Mouse (Mus musculus): ENCODE data around the gene Mindy4b-ps. TPM values are rescaled to one million over a fixed set of nuclear protein-coding genes. Genes with fewer than 3 reads are reported as not detected.
"Not testable (repeated sequence)": the region's sequence is repeated elsewhere in the genome, so short reads cannot be mapped to it uniquely, and the experiment has no call there.

Gene Mindy4b-ps
- 1 to 10 TPM; 1.5 to 1.8 TPM for total RNA-seq (2021)

GRCm38 (mm10) chr3:58822211-58822610 lies at the start of gene Mindy4b-ps:
TSS of gene Mindy4b-ps (minus strand) at chr3:58822311.
- no peak for DNase-seq (ENCODE audit: low spot score in 2 of 2)
- intact Hi-C loops (cut with DNase I) = no loop called here

DNA sequence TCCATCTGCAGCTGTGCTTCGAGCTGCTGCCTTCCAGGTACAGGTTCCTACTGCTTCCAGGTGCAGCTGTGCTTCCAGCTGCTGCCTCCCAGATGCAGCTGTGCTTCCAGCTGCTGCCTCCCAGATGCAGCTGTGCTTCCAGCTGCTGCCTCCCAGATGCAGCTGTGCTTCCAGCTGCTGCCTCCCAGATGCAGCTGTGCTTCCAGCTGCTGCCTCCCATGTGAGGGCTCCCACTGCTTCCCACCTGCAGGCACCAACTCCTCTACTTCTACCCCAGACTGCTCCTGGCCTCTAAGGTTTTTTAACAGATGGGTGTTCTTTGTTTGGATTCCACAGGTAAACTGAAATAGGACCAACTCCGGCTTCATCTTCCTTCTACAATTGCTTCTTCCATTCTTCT lies 49.8 kb upstream of the Mindy4b-ps start:
- intact Hi-C loops (cut with DNase I); DNase-seq (ENCODE audit: low spot score in 2 of 2): not testable (repeated sequence)

DNA sequence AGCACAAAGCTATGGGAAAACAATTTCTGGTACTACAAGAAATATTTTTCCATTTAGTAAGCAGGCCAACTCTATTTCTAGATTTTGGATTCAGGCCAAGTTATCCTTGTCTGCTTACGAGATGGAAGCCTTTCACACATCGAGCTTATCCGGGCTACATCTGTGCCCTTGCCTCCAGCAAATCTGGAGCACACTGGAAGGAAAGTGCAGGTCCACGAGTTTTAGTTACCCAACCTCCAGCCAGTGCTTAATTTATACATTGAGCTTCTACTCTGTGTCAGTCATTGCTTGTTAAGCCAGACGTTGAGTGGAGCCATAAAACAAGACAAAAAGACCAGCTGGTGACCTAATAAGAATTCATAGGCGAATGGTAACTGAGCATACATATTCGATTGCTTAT lies 43.6 kb upstream of the Mindy4b-ps start:
- intact Hi-C loops (cut with DNase I) = no loop called here
- DNase-seq (ENCODE audit: low spot score in 2 of 2) = peak in 1 of 2 experiments; percentile 17

- intact Hi-C loops (cut with DNase I) = no loop called here
- no peak for DNase-seq (ENCODE audit: low spot score in 2 of 2)
Measured at GRCm38 (mm10) chr3:58862976-58863375, 40.9 kb upstream of the Mindy4b-ps start.

DNA sequence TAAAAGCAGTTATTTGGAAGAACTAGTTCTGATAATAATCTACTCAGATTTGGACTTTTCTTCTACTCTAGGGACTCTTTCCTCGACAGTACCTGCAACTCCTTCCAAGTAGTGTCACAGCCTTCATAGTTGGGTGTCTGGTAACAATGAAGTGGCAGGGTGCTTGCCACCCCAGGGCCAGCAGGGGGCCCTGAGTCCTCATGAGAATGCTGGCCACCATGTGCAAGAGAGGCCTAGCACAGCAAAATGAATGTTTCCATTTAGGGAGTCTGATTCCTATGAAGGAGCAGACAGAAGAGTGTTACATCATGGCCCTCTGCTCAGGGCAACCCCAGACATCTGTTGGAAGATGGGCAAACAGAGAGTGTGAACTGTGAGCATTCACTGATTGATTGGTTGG lies 21.3 kb upstream of the Mindy4b-ps start:
- DNase-seq (ENCODE audit: low spot score in 2 of 2) = peak in 1 of 2 experiments; percentile 23
- intact Hi-C loops (cut with DNase I) = loop anchor here (10.0 kb wide), 1 partner anchor 211 kb away; no protein-coding TSS in a partner anchor

GRCm38 (mm10) chr3:58833442-58834160 lies 11.5 kb upstream of the Mindy4b-ps start:
- intact Hi-C loops (cut with DNase I) = no loop called here
- no peak for DNase-seq (ENCODE audit: low spot score in 2 of 2)

- no peak for DNase-seq (ENCODE audit: low spot score in 2 of 2)
- intact Hi-C loops (cut with DNase I) = no loop called here
Measured at GRCm38 (mm10) chr3:58832888-58833287, 10.8 kb upstream of the Mindy4b-ps start.

DNA sequence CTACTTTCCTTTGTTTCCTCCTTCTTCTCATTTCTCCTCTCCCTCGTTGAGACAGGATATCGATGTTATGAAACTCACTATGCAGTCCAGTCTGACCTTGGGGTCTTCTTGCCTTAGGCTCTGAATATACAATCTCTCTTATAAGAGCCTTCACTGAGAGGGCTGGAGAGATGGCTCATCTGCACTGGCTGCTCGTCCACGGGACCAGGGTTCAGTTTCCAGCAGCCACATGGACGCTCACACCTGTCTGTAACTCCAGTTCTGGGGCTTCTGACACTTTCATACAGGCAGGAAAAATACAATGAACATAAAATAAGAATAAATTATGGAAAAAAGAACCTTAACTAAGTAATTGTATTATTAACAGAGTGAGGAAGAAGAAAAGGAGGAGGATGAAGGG lies 9.5 kb upstream of the Mindy4b-ps start:
- intact Hi-C loops (cut with DNase I) = no loop called here
- no peak for DNase-seq (ENCODE audit: low spot score in 2 of 2)

DNA sequence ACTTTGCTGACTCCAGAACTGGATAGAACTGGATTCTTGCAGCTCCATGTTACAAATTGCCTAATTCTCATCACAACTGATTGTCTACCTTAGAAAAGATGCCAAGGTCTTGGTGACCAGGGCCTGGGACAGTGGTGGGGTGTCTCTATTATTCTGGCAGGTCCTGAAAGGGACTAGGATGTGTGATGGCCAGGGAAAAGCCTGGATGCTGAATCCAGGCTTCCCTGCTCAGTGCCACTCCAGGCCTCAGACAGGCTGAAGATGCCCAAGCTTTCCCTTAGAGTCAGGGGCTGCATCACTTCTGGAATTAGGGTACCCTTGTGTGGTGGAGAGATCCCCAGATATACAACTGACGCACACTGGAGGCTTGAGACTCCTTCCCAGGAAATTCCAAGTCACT lies 7.8 kb upstream of the Mindy4b-ps start:
- intact Hi-C loops (cut with DNase I) = no loop called here
- no peak for DNase-seq (ENCODE audit: low spot score in 2 of 2)

GRCm38 (mm10) chr3:58828366-58829153 lies 6.4 kb upstream of the Mindy4b-ps start:
- DNase-seq (ENCODE audit: low spot score in 2 of 2) = peak; percentile 14 to 49
- intact Hi-C loops (cut with DNase I) = no loop called here

GRCm38 (mm10) chr3:58826266-58826665 lies 4.2 kb upstream of the Mindy4b-ps start:
- intact Hi-C loops (cut with DNase I) = no loop called here
- no peak for DNase-seq (ENCODE audit: low spot score in 2 of 2)

- intact Hi-C loops (cut with DNase I) = no loop called here
- no peak for DNase-seq (ENCODE audit: low spot score in 2 of 2)
Measured at GRCm38 (mm10) chr3:58817337-58817736, 4.8 kb downstream of the Mindy4b-ps start.

- intact Hi-C loops (cut with DNase I) = no loop called here
- DNase-seq (ENCODE audit: low spot score in 2 of 2) = no peak
Measured at GRCm38 (mm10) chr3:58814191-58814590, 7.9 kb downstream of the Mindy4b-ps start.

GRCm38 (mm10) chr3:58810353-58810752 lies 11.8 kb downstream of the Mindy4b-ps start:
- intact Hi-C loops (cut with DNase I) = no loop called here
- DNase-seq (ENCODE audit: low spot score in 2 of 2) = peak in 1 of 2 experiments; percentile 57

GRCm38 (mm10) chr3:58809111-58809915 lies 12.8 kb downstream of the Mindy4b-ps start:
- DNase-seq (ENCODE audit: low spot score in 2 of 2) = no peak
- intact Hi-C loops (cut with DNase I) = no loop called here

- no peak for DNase-seq (ENCODE audit: low spot score in 2 of 2)
Measured at GRCm38 (mm10) chr3:58808636-58809035, 13.5 kb downstream of the Mindy4b-ps start.

DNA sequence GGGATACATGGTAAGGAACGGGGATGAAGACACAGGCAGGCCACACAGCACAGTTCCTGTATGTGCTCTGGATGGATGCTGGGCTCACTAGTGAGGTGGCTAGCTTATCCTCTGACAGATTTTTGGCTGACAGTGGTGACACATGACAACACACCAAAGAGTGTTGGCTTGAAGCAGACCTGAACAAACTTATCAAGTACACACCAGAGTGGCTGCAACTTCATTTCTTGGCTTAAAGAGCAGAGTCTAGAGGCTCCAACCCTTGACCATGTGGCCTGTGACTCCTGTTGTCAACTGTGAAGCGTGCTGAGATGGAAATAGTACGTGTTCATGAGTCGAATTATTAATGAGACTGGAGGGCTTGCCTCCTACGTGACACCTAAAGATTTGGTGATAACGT lies 17.4 kb downstream of the Mindy4b-ps start:
- intact Hi-C loops (cut with DNase I) = no loop called here
- DNase-seq (ENCODE audit: low spot score in 2 of 2) = no peak

More at GRCm38 (mm10) chr3:58808636-58809035, 13.5 kb downstream of the Mindy4b-ps start:
- intact Hi-C loops (cut with DNase I) = no loop called here

DNA sequence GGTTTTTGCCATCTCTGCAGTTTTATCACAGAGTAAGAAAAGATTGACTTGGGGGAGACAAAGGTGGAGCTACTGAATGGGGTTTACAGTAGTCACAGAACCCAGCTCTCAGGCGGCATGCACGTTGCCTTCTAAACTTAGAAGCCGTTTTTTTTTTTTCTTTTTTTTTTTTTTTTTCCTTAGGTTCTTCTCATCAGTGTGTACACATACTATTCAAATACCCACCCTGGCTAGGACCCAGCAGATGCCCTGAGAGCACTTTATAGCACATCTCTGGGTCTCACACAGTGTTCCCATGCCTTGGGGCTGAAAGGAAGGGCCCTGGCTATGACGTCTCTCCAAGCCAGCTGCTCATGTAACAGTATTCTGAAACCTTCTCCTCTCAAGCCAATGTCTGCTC lies 23.4 kb downstream of the Mindy4b-ps start:
- intact Hi-C loops (cut with DNase I) = no loop called here
- no peak for DNase-seq (ENCODE audit: low spot score in 2 of 2)

DNA sequence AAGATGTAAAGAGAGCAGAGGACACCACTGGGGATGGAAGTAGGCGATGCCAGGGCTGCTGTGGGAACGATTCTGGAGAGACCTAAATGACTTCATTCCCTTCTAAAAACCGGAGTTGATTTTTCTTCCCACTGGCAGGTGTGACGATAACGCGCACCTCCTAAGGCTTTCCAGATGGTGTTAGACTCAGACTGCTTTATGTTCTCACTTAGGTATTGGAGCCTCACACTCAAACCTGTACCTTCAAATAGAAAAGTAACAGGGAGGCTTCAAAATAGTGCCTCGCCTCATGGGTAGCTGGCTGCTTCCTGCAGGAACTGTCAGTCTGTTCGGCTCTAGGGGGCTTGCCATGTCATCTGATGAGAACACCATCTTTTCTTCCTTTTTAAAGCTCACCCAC lies 23.9 kb downstream of the Mindy4b-ps start:
- no peak for DNase-seq (ENCODE audit: low spot score in 2 of 2)
- intact Hi-C loops (cut with DNase I) = no loop called here

- intact Hi-C loops (cut with DNase I) = loop anchor here (5.0 kb wide), 1 partner anchor 273 kb away; no protein-coding TSS in a partner anchor
- peak; percentile 60 to 70 for DNase-seq (ENCODE audit: low spot score in 2 of 2)
Measured at GRCm38 (mm10) chr3:58789473-58789872, 32.6 kb downstream of the Mindy4b-ps start.

Measured in left cerebral cortex, postnatal 25 days (tissue).